Mouse (Mus musculus): Measurements from ENCODE around the gene Btbd3. TPM values are rescaled to one million over a fixed set of nuclear protein-coding genes. Genes with fewer than 3 reads are reported as not detected.

The Btbd3 gene
- polyA plus RNA-seq, 1 experiment = 3.2 TPM

DNA sequence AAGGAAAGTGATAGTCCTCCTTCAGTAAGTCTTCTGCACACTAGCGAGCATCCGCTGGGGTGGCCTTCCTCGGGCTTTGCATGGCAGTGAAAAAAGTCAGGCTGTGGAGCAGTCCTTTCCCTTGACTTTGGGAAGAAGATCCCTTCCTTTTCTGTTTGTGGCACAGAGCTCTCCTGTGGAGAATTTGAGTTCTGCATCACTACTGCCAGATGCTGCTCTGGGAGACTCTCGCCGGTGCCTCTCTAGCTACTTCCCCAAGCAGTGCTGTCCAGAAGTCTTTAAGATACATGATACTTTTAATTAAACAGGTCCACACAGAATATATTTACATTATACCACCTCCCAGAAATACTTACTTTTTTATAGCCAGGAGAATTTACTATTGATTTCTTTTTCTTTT lies 10.3 kb downstream of the Btbd3 start:
- Histone ChIP-seq H3K27me3 (ENCODE audit: control insufficient read depth, insufficient read depth, low read length) (no peaks in the 10 kb centered on the region), H3K4me1 (replicated peaks; ENCODE audit: control insufficient read depth, insufficient read depth, low read length) (no peaks in the 10 kb centered on the region), H3K4me3 (ENCODE audit: control insufficient read depth, insufficient read depth, low read length) (no peak overlapping the region), H3K27ac (ENCODE audit: control insufficient read depth, insufficient read depth, low read length) (no peak overlapping the region), H3K36me3 (ENCODE audit: control insufficient read depth, insufficient read depth, low read length) (no peaks in the 10 kb centered on the region)
- DNase-seq = no peak
- TF ChIP-seq CTCF (IDR thresholded peaks at IDR 0.05; ENCODE audit: borderline replicate concordance, control insufficient read depth, extremely low read depth, insufficient read depth, low read length, poor library complexity) = no peak
- no peak for TF ChIP-seq POLR2A (IDR thresholded peaks at IDR 0.05; ENCODE audit: control insufficient read depth, extremely low read depth, insufficient read depth, low read length, poor library complexity)
- 77% methylated on average over 5 of the region's 5 CpGs for WGBS

- no peaks in the 10 kb centered on the region for H3K27me3 ChIP-seq (ENCODE audit: control insufficient read depth, insufficient read depth, low read length)
- TF ChIP-seq CTCF (IDR thresholded peaks at IDR 0.05; ENCODE audit: borderline replicate concordance, control insufficient read depth, extremely low read depth, insufficient read depth, low read length, poor library complexity) (no peak), POLR2A (IDR thresholded peaks at IDR 0.05; ENCODE audit: control insufficient read depth, extremely low read depth, insufficient read depth, low read length, poor library complexity) (no peak)
- H3K27ac ChIP-seq (ENCODE audit: control insufficient read depth, insufficient read depth, low read length) = no peak overlapping the region
- no peak overlapping the region for H3K4me3 ChIP-seq (ENCODE audit: control insufficient read depth, insufficient read depth, low read length)
- no peaks in the 10 kb centered on the region for H3K4me1 ChIP-seq (replicated peaks; ENCODE audit: control insufficient read depth, insufficient read depth, low read length)
- no peak for DNase-seq
- no peaks in the 10 kb centered on the region for H3K36me3 ChIP-seq (ENCODE audit: control insufficient read depth, insufficient read depth, low read length)
- 81% methylated on average over 4 of the region's 4 CpGs for WGBS
Observed at GRCm38 (mm10) chr2:138267852-138268513, 11.6 kb downstream of the Btbd3 start.

DNA sequence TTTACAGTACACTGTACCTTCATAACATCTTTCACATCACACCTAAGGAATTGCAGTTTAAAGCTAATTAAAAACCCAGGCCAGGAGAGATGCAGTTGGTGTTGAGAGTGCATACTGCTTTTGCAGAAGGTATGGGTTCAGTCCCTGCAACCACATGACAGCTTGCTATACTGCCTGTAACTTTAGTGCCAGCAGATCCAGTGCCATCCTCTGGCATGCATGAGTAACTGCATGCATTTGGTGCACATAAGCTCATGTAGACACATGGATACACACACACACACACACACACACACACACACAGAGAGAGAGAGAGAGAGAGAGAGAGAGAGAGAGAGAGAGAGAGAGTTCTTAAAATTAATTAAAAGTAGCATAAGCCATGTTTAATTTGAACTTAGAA lies 13.0 kb downstream of the Btbd3 start:
- no peak for DNase-seq
- Histone ChIP-seq H3K27ac (ENCODE audit: control insufficient read depth, insufficient read depth, low read length) (no peak overlapping the region), H3K4me1 (replicated peaks; ENCODE audit: control insufficient read depth, insufficient read depth, low read length) (no peaks in the 10 kb centered on the region)

GRCm38 (mm10) chr2:138273404-138274073 lies 17.2 kb downstream of the Btbd3 start:
- H3K36me3 ChIP-seq (ENCODE audit: control insufficient read depth, insufficient read depth, low read length) = no peaks in the 10 kb centered on the region
- H3K27ac ChIP-seq (ENCODE audit: control insufficient read depth, insufficient read depth, low read length) = no peak overlapping the region
- no peak overlapping the region for H3K4me3 ChIP-seq (ENCODE audit: control insufficient read depth, insufficient read depth, low read length)
- no peak for DNase-seq
- H3K4me1 ChIP-seq (replicated peaks; ENCODE audit: control insufficient read depth, insufficient read depth, low read length) = no peaks in the 10 kb centered on the region
- TF ChIP-seq CTCF (IDR thresholded peaks at IDR 0.05; ENCODE audit: borderline replicate concordance, control insufficient read depth, extremely low read depth, insufficient read depth, low read length, poor library complexity) (no peak), POLR2A (IDR thresholded peaks at IDR 0.05; ENCODE audit: control insufficient read depth, extremely low read depth, insufficient read depth, low read length, poor library complexity) (no peak)
- H3K27me3 ChIP-seq (ENCODE audit: control insufficient read depth, insufficient read depth, low read length) = no peaks in the 10 kb centered on the region
- WGBS = 86% methylated on average over 9 of the region's 9 CpGs

More for the DNA sequence above, 13.0 kb downstream of the Btbd3 start:
- TF ChIP-seq CTCF (IDR thresholded peaks at IDR 0.05; ENCODE audit: borderline replicate concordance, control insufficient read depth, extremely low read depth, insufficient read depth, low read length, poor library complexity) (no peak), POLR2A (IDR thresholded peaks at IDR 0.05; ENCODE audit: control insufficient read depth, extremely low read depth, insufficient read depth, low read length, poor library complexity) (no peak)
- Histone ChIP-seq H3K36me3 (ENCODE audit: control insufficient read depth, insufficient read depth, low read length) (no peaks in the 10 kb centered on the region), H3K4me3 (ENCODE audit: control insufficient read depth, insufficient read depth, low read length) (no peak overlapping the region), H3K27me3 (ENCODE audit: control insufficient read depth, insufficient read depth, low read length) (no peaks in the 10 kb centered on the region)

GRCm38 (mm10) chr2:138274086-138274485 lies 17.7 kb downstream of the Btbd3 start:
- 91% methylated on average over 5 of the region's 5 CpGs for WGBS
- no peak for TF ChIP-seq CTCF (IDR thresholded peaks at IDR 0.05; ENCODE audit: borderline replicate concordance, control insufficient read depth, extremely low read depth, insufficient read depth, low read length, poor library complexity)
- H3K4me3 ChIP-seq (ENCODE audit: control insufficient read depth, insufficient read depth, low read length) = no peak overlapping the region
- no peaks in the 10 kb centered on the region for H3K27me3 ChIP-seq (ENCODE audit: control insufficient read depth, insufficient read depth, low read length)
- no peak overlapping the region for H3K27ac ChIP-seq (ENCODE audit: control insufficient read depth, insufficient read depth, low read length)
- H3K36me3 ChIP-seq (ENCODE audit: control insufficient read depth, insufficient read depth, low read length) = no peaks in the 10 kb centered on the region
- H3K4me1 ChIP-seq (replicated peaks; ENCODE audit: control insufficient read depth, insufficient read depth, low read length) = no peaks in the 10 kb centered on the region
- no peak for DNase-seq

DNA sequence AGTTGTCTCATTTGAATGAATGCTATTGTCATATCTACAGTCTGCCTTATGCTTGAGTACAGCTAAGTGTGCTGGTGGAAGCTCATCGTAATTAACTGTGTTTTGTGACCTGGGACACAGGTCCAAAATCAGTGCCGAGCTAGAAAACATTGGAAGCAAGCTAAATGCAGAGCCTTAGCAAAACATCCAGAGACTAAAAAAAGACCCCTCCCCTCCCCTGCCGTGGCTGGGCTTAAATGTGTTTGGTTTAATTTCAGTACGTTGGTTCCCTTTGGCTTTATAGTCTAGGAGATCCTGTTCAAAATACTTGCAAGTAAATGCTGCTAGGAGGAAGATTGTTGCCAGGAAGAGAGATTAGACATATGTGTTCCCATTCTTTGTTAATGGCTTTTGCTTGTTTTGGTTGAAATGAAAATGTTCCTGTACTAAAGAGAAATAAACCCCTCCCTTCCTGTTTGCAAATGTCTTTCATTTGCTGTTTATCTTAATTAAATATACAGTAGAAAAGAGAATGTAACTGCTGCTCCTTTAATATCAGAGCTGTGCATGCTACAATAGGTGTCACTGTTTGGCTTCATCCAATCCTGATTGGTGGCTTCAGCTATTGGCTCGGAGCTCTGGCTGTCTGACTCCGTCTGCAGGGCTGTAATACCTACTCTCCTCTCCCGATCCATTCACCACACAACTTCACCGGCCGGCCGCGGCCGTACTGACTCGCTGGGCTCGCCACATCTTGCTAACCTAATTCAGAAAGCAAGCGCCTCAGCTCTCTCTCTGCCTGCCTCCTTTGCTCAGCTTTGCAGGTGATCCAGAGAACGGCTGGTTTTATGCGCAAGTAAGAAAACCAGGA lies 21.7 kb downstream of the Btbd3 start:
- WGBS = 42% methylated on average over 17 of the region's 17 CpGs
- H3K27ac ChIP-seq (ENCODE audit: control insufficient read depth, insufficient read depth, low read length) = peak overlapping the region; percentile 24
- no peak for DNase-seq

More for the DNA sequence above, 21.7 kb downstream of the Btbd3 start:
- Histone ChIP-seq H3K4me1 (replicated peaks; ENCODE audit: control insufficient read depth, insufficient read depth, low read length) (no peaks in the 10 kb centered on the region), H3K27me3 (ENCODE audit: control insufficient read depth, insufficient read depth, low read length) (no peaks in the 10 kb centered on the region), H3K36me3 (ENCODE audit: control insufficient read depth, insufficient read depth, low read length) (no peaks in the 10 kb centered on the region), H3K4me3 (ENCODE audit: control insufficient read depth, insufficient read depth, low read length) (no peak overlapping the region)
- no peak for TF ChIP-seq CTCF (IDR thresholded peaks at IDR 0.05; ENCODE audit: borderline replicate concordance, control insufficient read depth, extremely low read depth, insufficient read depth, low read length, poor library complexity)
- TF ChIP-seq POLR2A (IDR thresholded peaks at IDR 0.05; ENCODE audit: control insufficient read depth, extremely low read depth, insufficient read depth, low read length, poor library complexity) = no peak
